Mouse (Mus musculus) lung, embryonic 16.5 days (tissue): Measurements from ENCODE around the gene Msantd3. TPM values are rescaled to one million over a fixed set of nuclear protein-coding genes. Genes with fewer than 3 reads are reported as not detected.

Experiments
- ATAC-seq: fragments of 200-750 bp; cut with Nextera tagmentation; 2 replicates; pipeline ENCODE4 v1.8.0; 2017; ENCODE audit warnings: low read depth, mild to moderate bottlenecking, moderate library complexity
- H3K27ac ChIP-seq: fragments of 300-500 bp; sonication (generic); 2 replicates; pipeline ENCODE4 v1.5.1; 2014; ENCODE audit warnings: mild to moderate bottlenecking, control low read depth, low read length
- H3K27me3 ChIP-seq: fragments of 300-500 bp; sonication (generic); 2 replicates; pipeline ENCODE4 v1.6.1; 2014; ENCODE audit warnings: low read depth, low read length, mixed read lengths; ENCODE audit not compliant: control insufficient read depth, insufficient read depth
- H3K36me3 ChIP-seq: fragments of 300-500 bp; sonication (generic); 2 replicates; pipeline ENCODE4 v1.6.1; 2014; ENCODE audit warnings: low read length; ENCODE audit not compliant: control insufficient read depth, insufficient read depth
- H3K4me1 ChIP-seq: fragments of 300-500 bp; sonication (generic); replicated peaks from 2 replicates; pipeline ENCODE4 v1.6.1; 2014; ENCODE audit warnings: low read length, mixed read lengths; ENCODE audit not compliant: control insufficient read depth, insufficient read depth
- H3K4me2 ChIP-seq: fragments of 300-500 bp; sonication (generic); 2 replicates; pipeline ENCODE4 v1.6.1; 2014; ENCODE audit warnings: low read depth, low read length, control low read depth
- H3K4me3 ChIP-seq: fragments of 300-500 bp; sonication (generic); 2 replicates; pipeline ENCODE4 v1.5.1; 2014; ENCODE audit warnings: mild to moderate bottlenecking, low read length, control low read depth
- H3K9ac ChIP-seq: fragments of 300-500 bp; sonication (generic); 2 replicates; pipeline ENCODE4 v1.6.1; 2014; ENCODE audit warnings: low read length, control low read depth
- H3K9me3 ChIP-seq: fragments of 300-500 bp; sonication (generic); 2 replicates; pipeline ENCODE4 v1.6.1; 2016; ENCODE audit warnings: low read length; ENCODE audit not compliant: control insufficient read depth
- WGBS: fragments of 180-500 bp; shearing (Covaris S2); extraction: QIAGEN DNeasy Blood & Tissue Kit; methylation state at CpG from one replicate; pipeline ENCODE4 v1.1.7; 2014; 5-methylcytosine and 5-hydroxymethylcytosine counted together
- polyA plus RNA-seq: library from polyadenylated mRNA; unstranded; fragments of >200 nt; fragmentation: Nextera tagmentation; extraction: Ambion mirVana; gene quantifications from 2 replicates; pipeline ENCODE4 v1.2.1, GENCODE M21; 2015

The Msantd3 gene
- polyA plus RNA-seq, result 19.2 and 22.4 TPM in 2 replicates

GRCm38 (mm10) chr4:48539841-48540575, at the start of gene Msantd3:
Gene Msantd3, plus strand, starts transcription at chr4:48539935.
- Histone ChIP-seq H3K4me3 (peak within 1 kb of the TSS; percentile 83), H3K4me1 (peaks cover 18% of the 10 kb centered on the region), H3K4me2 (peak within 1 kb of the TSS; percentile 84), H3K9me3 (no peaks in the 10 kb centered on the region), H3K27me3 (no peaks in the 10 kb centered on the region), H3K27ac (peak within 1 kb of the TSS; percentile 85), H3K9ac (peak within 1 kb of the TSS; percentile 96), H3K36me3 (no peaks in the 10 kb centered on the region)
- ATAC-seq, result peak; percentile 83
- WGBS, result 1% methylated on average over 49 of the region's 86 CpGs

- WGBS, result 3% methylated on average over 14 of the region's 14 CpGs
- Histone ChIP-seq H3K27ac (no peak overlapping the region), H3K4me3 (peak overlapping the region; percentile 21), H3K9ac (no peak overlapping the region), H3K9me3 (no peaks in the 10 kb centered on the region), H3K4me1 (no peaks in the 10 kb centered on the region), H3K36me3 (no peaks in the 10 kb centered on the region), H3K27me3 (no peaks in the 10 kb centered on the region), H3K4me2 (peak overlapping the region; percentile 47)
- peak; percentile 54; the same call in 1 of the 2 replicates for ATAC-seq
These were observed 48.4 kb upstream of the Msantd3 start for GRCm38 (mm10) chr4:48491290-48491743.

DNA sequence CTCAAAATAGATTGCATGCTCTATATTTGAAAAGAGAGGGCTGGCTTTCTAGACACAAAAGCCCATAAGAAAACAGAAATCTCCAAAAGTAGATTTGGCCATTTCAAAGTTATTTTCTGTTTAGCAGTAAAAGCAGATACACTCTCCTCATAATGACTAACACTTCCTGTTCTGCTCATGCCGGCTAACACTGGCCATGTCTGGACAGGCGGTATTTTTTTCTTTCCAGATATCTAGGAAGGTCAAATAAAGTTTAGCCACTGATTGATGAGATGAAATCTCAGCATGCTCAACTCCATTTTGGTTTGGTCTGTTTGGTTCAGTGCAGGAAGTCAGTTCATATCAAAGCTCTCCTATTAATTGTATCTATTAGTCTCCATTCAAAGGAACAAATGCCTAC, 47.2 kb upstream of the Msantd3 start:
- no peak overlapping the region for H3K9ac ChIP-seq

DNA sequence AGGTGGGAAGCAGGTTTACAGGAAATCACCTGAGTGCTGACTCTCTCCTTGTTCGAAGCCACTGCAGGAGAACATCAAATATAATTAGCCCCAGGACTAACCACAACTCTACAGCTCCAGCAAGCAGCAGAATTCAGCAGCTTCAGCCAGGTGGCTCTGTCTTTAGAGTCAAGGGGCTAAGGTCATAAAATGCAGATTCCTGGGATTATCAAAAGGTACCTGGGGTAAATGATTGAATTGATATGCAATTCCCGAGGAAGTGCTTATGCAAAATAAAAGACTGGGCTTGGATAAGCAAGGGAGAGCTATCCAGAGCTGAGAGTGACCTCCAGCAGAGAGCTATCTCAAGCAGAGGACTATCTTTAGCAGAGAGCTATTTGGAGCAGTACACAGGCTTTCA, 28.9 kb upstream of the Msantd3 start:
- ATAC-seq, result no peak
- Histone ChIP-seq H3K4me2 (no peak overlapping the region), H3K9ac (no peak overlapping the region)

More for the DNA sequence above, 47.2 kb upstream of the Msantd3 start:
- Histone ChIP-seq H3K27ac (no peak overlapping the region), H3K36me3 (no peaks in the 10 kb centered on the region), H3K4me2 (no peak overlapping the region), H3K9me3 (no peaks in the 10 kb centered on the region), H3K4me3 (no peak overlapping the region), H3K27me3 (no peaks in the 10 kb centered on the region), H3K4me1 (no peaks in the 10 kb centered on the region)
- ATAC-seq, result no peak
- WGBS, result 28% methylated on average over 2 of the region's 2 CpGs

GRCm38 (mm10) chr4:48529559-48529958, 10.2 kb upstream of the Msantd3 start:
- Histone ChIP-seq H3K36me3 (no peaks in the 10 kb centered on the region), H3K9ac (no peak overlapping the region), H3K9me3 (no peaks in the 10 kb centered on the region), H3K4me2 (no peak overlapping the region), H3K27me3 (no peaks in the 10 kb centered on the region), H3K4me1 (no peaks in the 10 kb centered on the region), H3K4me3 (no peak overlapping the region), H3K27ac (no peak overlapping the region)
- ATAC-seq, result no peak
- 94% methylated on average over 1 of the region's 1 CpGs for WGBS

More for the DNA sequence above, 28.9 kb upstream of the Msantd3 start:
- no peaks in the 10 kb centered on the region for H3K9me3 ChIP-seq
- no peak overlapping the region for H3K27ac ChIP-seq
- no peak overlapping the region for H3K4me3 ChIP-seq
- WGBS, result 49% methylated on average over 2 of the region's 2 CpGs
- H3K4me1 ChIP-seq, result no peaks in the 10 kb centered on the region
- H3K36me3 ChIP-seq, result no peaks in the 10 kb centered on the region
- no peaks in the 10 kb centered on the region for H3K27me3 ChIP-seq

DNA sequence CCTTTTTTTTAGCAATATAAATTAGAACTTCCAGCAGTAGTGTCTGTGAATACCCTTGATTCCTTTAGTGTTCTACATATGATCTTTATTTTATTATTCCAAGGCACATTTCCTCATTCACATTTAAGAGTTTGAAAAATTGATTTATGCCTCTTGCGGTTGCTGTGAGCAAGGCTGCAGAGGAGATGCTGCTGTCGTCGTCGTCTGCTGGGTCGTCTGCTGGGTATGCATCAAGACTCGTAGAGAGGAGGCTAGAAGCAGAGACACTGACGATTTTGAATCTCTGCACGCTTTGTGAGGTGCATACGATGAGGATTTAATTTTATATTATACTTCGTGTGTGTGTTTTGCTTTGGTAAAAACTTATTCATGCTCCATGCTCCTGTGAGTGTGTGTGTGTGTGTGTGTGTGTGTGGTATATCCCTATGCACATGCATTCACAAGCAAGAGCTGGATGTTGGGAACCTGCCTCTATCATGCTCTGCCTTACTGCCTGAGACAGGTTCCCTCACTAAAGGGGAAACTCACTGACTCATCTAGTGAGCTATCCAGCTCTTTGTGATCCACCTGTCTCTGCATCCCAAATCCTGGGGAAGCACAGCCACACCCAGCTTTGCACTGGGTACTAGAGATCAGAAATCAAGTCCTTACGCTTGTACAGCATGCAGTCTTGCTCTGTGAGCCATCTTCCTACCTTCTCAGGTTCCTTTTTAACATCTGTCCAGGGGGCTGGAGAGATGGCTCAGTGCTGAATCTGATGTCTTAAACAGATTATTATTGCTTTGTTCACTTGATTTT, 7.7 kb upstream of the Msantd3 start:
- H3K36me3 ChIP-seq, result no peaks in the 10 kb centered on the region
- H3K9ac ChIP-seq, result no peak overlapping the region
- H3K4me1 ChIP-seq, result no peaks in the 10 kb centered on the region
- H3K4me3 ChIP-seq, result no peak overlapping the region
- no peak for ATAC-seq
- no peak overlapping the region for H3K27ac ChIP-seq
- 72% methylated on average over 11 of the region's 11 CpGs for WGBS
- no peaks in the 10 kb centered on the region for H3K27me3 ChIP-seq
- no peaks in the 10 kb centered on the region for H3K9me3 ChIP-seq
- no peak overlapping the region for H3K4me2 ChIP-seq

- Histone ChIP-seq H3K27ac (no peak overlapping the region), H3K4me2 (no peak overlapping the region), H3K4me3 (no peak overlapping the region), H3K4me1 (no peaks in the 10 kb centered on the region), H3K36me3 (no peaks in the 10 kb centered on the region), H3K27me3 (no peaks in the 10 kb centered on the region), H3K9ac (no peak overlapping the region), H3K9me3 (no peaks in the 10 kb centered on the region)
- WGBS, result 60% methylated on average over 5 of the region's 5 CpGs
- ATAC-seq, result no peak
These were observed 3.5 kb upstream of the Msantd3 start for GRCm38 (mm10) chr4:48536275-48536674.

GRCm38 (mm10) chr4:48537024-48537423, 2.7 kb upstream of the Msantd3 start:
- no peak overlapping the region for H3K27ac ChIP-seq
- no peak overlapping the region for H3K4me3 ChIP-seq
- 84% methylated on average over 5 of the region's 5 CpGs for WGBS
- no peaks in the 10 kb centered on the region for H3K27me3 ChIP-seq
- H3K36me3 ChIP-seq, result no peaks in the 10 kb centered on the region
- no peak for ATAC-seq
- H3K4me1 ChIP-seq, result peaks cover 6% of the 10 kb centered on the region
- H3K9ac ChIP-seq, result no peak overlapping the region
- no peak overlapping the region for H3K4me2 ChIP-seq
- no peaks in the 10 kb centered on the region for H3K9me3 ChIP-seq

DNA sequence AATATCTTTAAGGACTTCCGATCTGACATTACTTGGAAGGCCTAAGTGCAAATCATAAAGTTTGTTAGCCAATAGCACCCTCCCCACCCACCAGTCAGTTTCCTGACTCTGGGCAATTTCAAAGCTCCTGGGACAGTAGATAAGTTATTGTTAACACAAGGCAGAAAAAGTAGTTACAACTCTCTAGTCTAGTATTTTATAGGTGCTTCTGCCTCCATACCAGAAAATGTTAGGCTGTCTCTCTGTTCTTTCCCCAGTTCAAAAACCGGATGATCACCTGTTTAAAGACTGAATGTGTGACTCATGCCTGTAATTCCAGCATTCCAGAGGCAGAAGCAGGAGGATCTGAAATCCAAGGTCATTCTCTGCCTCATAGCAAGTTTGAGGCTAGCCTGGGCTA, 1.2 kb upstream of the Msantd3 start:
- Histone ChIP-seq H3K27me3 (no peaks in the 10 kb centered on the region), H3K36me3 (no peaks in the 10 kb centered on the region), H3K9ac (no peak overlapping the region), H3K4me3 (no peak overlapping the region), H3K27ac (no peak overlapping the region), H3K4me2 (no peak overlapping the region), H3K9me3 (no peaks in the 10 kb centered on the region), H3K4me1 (peaks cover 18% of the 10 kb centered on the region)
- 86% methylated on average over 2 of the region's 2 CpGs for WGBS
- no peak for ATAC-seq
